Mouse (Mus musculus) adrenal gland, adult 10 weeks (tissue): ENCODE measurements around the gene Als2cl. TPM values are rescaled to one million over a fixed set of nuclear protein-coding genes. Genes with fewer than 3 reads are reported as not detected.

Source experiments
- polyA plus RNA-seq: library from polyadenylated mRNA; stranded (reverse); fragments of 350-450 nt; fragmentation: Illumina TruSeq; extraction: RNeasy Lipid Tissue Mini Kit (QIAGEN cat#74804); gene quantifications from one replicate; pipeline ENCODE4 v1.2.3, GENCODE M21; 2014; ENCODE audit warnings: low read depth, low replicate concordance

Als2cl gene
- 2.3 TPM for polyA plus RNA-seq

DNA sequence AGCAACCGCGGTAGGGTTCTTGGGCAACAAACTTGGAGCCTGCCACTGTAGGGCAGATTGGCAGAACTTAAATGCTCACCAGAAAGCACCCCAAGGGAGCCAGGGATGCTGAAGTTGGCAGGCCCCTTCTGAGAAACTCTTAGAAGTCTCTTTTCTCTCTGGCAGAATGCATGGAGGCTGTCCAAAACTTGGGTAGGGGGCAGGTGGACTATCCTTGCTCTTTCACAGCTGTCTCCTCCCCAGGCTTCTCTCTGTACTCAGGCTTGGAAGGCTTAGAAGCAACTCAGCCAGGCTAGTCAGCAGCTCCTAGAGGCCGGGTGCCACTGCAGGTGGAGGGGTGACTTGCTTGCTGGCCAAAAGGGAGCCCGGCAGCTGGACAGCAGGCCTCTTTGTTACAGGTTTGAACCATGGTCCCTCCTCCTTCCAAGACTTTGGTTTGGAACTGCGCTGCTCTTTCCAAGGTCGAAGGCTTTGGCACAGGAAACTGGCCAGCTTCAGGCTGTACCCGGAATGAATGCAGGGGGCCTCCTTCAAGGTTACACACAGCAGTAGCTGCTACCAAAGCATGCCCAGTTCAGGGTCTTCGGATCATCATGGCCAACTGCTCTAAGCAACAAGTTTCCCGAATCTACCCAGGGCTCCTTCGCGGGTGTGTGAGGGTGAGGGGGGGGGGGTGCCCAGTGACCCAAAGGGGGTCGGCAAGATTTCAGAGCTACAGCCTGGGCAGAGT, at the start of gene Als2cl:
Als2cl (plus strand) TSS at position 680 of the 730 bp plus-strand sequence.

DNA sequence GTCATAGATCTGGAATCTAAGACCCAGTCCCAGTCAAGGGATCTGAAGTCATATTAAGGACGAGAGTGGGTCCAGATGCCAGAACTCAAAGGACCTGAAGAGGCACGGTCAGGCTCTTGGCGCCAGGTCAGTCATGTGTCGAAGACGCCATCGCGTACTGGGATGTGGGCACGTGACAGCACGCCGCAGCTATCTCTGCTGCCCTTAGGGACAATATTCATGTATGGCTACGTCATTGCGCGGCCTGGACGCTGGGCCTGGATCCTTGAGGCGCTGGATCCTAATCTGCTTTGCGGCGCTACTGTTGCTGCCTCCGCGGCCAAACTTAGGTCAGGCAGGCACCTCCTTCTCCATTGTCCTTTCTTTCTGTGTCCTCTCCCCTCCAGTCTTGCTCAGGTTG, 45.3 kb upstream of the Als2cl start, which contains the start of gene Prss45:
Prss45 (plus strand) TSS at position 178 of the 400 bp plus-strand sequence.

DNA sequence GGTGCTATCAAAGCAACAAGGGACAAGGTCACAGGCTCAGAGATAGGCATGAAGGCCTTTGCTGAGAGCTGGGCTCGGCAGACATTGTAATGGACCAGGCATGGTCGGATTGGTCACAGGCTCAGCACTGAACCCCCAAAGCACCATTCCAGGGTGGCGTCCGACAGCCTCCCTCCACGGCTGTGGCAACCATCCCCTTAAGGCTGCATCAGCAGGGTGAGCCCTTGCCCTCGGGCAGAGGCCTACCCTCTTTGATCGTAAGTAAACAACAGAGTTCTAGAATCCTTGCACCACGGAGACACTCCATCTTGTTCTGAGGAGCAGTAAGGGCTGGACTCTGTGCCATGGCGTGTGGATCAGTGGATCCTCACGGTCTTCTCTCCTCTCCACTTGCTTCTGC, 35.5 kb upstream of the Als2cl start, which contains the start of gene Prss46:
Prss46 (plus strand) TSS at position 301 of the 400 bp plus-strand sequence.

DNA sequence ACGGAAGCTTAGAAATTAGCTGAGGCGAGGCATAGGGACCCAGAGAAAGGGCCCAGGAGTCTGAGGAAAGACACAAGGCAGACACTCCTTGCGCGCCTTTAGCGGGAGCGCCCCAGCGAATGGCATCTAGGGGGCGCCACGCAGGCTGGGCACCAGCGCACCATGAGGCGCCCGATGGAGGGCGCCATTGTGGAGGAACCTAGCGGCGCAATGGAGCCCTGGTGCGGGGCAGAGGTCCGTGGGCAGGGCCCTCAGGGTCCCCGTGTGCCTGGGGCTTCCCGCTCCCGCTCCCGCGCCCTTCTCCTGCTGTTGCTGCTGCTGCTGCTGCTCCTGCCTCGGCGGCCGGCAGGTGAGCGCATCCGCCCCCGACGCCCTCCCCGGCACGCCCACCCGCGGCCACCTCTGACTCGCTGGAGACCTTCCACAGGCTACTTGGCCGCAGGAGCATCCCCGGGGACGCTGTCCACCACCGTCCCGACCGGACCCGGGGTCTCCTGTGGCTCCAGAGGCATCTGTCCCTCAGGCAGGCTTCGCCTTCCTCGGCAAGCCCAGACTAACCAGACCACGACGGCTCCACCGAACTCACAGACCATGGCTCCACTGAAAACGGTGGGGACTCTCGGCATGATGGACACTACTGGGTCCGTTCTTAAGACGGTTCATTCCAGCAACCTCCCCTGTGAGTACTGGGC, 21.7 kb upstream of the Als2cl start, which contains the start of gene Prss50:
Prss50 (plus strand) TSS at position 187 of the 692 bp plus-strand sequence.

DNA sequence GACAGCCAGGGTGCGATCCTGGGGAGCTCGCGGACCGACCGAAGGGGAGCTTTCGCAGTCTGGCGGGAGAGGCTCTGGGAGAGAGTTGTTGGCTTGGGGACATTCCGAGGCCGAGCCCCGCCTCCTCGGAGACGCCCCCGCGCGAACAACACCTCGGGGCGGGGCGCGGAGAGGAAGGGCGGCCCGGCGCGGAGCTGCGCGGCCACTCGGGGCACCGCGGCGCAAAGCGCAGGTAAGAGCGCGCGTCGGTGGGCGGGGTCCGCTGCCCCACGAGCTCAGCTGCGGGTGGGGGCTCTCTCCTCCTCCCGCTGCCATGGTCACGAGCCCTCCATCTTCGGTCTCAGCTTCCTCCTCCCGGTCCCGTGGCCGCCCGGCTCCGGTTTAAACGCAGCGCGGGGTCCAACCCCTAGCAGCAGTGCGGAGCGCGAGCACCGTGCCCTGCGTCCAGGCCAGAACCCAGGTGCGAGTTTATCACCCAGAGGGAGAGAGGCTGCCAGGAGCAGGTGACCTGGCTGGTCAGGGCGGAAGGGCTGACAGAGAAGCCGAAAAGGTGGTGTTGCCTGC, 410 bp downstream of the Als2cl start, which contains the start of gene Tmie:
Tmie (minus strand) TSS at position 116 of the 564 bp plus-strand sequence.

DNA sequence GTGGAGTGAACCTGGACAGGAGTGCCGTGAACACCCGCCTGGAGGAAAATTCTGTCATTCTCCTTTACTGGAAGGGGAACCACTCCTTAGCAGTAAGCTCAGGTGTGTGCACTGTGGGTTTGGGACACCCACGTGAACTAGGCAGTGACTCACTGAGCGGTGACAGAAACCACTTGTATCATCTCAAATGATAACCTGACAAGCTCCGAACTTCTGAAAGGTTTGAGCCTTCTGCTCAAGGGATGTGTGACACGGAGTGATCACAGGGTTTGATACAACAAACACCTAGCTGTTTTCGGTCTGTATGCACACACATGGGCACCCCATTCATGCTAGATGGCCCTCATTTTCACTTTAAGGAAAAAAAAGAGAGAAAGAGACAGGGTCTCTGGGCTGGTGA, 37.1 kb downstream of the Als2cl start, which contains the start of gene Fam240a:
Fam240a (minus strand) TSS at position 76 of the 400 bp plus-strand sequence.

DNA sequence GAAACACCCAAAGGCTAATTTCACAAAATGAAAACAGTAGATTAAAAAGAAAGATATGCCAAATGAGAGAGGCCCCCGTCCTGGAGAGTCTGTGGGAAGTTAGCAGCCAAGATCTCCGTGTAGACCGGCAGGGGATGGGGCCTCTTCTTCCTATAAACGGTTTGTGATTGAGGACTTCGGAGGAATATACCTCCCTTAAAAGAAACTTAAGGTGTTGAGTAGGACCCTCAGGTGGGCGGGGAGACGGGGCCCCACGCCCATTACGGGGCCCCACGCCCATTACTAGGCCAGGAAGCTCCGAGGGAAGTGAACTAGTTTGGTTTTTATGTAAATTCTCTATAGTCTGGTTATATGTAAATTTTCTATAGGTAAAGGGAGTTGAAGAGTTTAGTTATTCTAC, 66.3 kb downstream of the Als2cl start, which contains the start of gene Tdgf1:
Tdgf1 (minus strand) TSS at position 233 of the 400 bp plus-strand sequence.

Other genes starting within 250 kb of the Als2cl start
- gene Nbeal2, start 225.7 kb upstream of the Als2cl start, polyA plus RNA-seq = not detected
- gene Ccdc12, start 223.4 kb upstream of the Als2cl start, polyA plus RNA-seq = not detected
- gene Myl3, start 138.0 kb upstream of the Als2cl start, polyA plus RNA-seq = not detected
- not detected for gene Pth1r, start 132.7 kb upstream of the Als2cl start, polyA plus RNA-seq
- not detected for gene Prss42, start 81.7 kb upstream of the Als2cl start, polyA plus RNA-seq
- not detected for gene Prss44, start 65.9 kb upstream of the Als2cl start, polyA plus RNA-seq
- gene Prss43, start 53.2 kb upstream of the Als2cl start, polyA plus RNA-seq = not detected
- gene Prss45, start 45.3 kb upstream of the Als2cl start, polyA plus RNA-seq = not detected
- not detected for gene Prss46, start 35.4 kb upstream of the Als2cl start, polyA plus RNA-seq
- gene Prss50, start 21.9 kb upstream of the Als2cl start, polyA plus RNA-seq = not detected
- gene Tmie, start 243 bp downstream of the Als2cl start, polyA plus RNA-seq = 0.87 TPM
- gene Fam240a, start 37.0 kb downstream of the Als2cl start, polyA plus RNA-seq = not detected
- gene Tdgf1, start 66.3 kb downstream of the Als2cl start, polyA plus RNA-seq = 0.41 TPM
- 36.4 TPM for gene Lrrc2, start 71.7 kb downstream of the Als2cl start, polyA plus RNA-seq
- gene Rtp3, start 110.7 kb downstream of the Als2cl start, polyA plus RNA-seq = 3.6 TPM
- gene Ltf, start 139.4 kb downstream of the Als2cl start, polyA plus RNA-seq = 4.1 TPM
- 3.4 TPM for gene Ccrl2, start 177.6 kb downstream of the Als2cl start, polyA plus RNA-seq
- gene Lrrfip2, start 237.7 kb downstream of the Als2cl start, polyA plus RNA-seq = 66.7 TPM